Mouse (Mus musculus) heart, adult 11 months (tissue): ENCODE measurements around the gene Lat.
"Not testable (repeated sequence)": the region's sequence is repeated elsewhere in the genome, so short reads cannot be mapped to it uniquely, and the experiment has no call there.

ENCODE experiments used
- DNase-seq: peaks from one replicate; pipeline ENCODE4 v3.0.0; 2022

Lat gene

DNA sequence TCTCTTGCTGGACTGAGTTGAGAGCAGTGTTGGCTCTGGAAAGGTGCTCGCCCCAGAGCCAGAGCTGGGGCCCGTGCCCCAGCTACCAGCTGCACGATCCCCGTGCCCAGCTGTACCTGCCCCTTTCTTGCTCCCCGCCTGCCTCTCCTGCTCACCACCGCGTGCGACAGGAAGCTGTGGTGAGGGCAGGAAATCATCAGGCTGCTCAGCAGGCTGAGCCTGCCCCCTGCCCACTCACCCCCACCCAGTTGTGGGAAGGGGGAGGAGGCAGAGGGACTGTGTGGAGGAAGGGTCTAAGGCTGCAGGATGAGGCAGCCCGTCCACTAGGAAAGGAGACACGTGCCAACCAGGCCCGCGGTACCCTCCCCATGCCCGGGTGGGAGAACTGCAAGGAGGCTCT is at the start of gene Lat:
Lat (minus strand) TSS at position 178 of the 400 bp plus-strand sequence.
- DNase-seq: no peak

DNA sequence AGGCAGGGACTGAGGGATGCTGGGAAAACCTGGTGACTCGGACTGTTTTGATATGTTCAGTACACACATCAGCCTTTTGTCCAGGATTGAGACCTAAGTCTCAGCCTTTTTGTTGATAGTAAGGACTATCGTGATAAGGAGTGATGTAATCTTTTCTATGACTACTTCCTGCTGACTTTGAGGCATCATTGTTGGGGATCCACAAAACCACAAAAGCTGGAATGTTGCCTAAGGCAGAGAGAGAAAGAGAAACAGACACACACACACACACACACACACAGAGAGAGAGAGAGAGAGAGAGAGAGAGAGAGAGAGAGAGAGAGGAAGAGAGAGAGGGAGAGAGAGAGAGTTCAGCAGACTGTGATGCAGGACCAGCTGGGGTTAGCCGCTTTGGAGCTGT is 49.1 kb upstream of the Lat start:
- no peak for DNase-seq

DNA sequence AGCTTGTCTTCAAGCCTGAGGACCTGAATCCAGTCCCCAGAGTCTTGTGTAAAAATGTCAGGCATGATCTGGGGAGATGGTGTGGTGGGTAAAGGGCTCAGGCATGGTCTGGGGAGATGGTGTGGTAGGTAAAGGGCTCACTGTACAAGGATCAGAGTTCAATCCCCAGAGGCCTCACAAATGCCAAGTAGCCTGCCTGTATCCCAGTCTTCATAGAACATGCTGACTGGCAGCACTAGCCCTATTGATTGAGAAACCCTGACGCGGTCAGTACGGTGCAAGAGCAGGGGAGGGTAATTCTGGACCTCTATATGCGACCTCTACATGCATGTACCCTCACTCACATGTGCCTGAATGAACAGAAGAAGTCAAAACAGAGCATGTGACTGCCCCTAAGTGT is 48.2 kb upstream of the Lat start:
- DNase-seq: peak; percentile 86

- no peak for DNase-seq
Observed at GRCm38 (mm10) chr7:126417045-126417444, 47.7 kb upstream of the Lat start.

DNA sequence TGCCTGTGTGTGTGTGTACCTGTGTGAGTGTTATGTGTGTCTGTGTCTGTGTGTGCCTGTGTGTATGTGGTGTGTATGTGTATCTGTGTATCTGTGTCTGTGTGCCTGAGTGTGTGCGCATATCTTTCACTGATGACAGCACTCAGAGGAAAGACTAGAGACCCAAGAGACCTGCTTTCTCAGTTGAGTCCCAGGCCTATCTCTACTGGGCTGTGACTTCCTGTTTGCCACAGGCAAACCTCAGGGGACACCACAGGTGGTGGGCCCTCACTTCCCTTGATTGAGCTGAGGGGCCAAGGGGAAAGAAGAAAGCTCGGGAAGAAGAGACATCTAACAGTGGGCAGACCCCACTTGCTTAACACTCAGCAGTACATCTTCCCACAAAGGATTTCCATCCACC is 47.2 kb upstream of the Lat start:
- DNase-seq: peak; percentile 83

- no peak for DNase-seq
Observed at GRCm38 (mm10) chr7:126414725-126415124, 45.4 kb upstream of the Lat start, which contains the start of gene Cd19. Cd19 (minus strand) TSS chr7:126414889.

DNA sequence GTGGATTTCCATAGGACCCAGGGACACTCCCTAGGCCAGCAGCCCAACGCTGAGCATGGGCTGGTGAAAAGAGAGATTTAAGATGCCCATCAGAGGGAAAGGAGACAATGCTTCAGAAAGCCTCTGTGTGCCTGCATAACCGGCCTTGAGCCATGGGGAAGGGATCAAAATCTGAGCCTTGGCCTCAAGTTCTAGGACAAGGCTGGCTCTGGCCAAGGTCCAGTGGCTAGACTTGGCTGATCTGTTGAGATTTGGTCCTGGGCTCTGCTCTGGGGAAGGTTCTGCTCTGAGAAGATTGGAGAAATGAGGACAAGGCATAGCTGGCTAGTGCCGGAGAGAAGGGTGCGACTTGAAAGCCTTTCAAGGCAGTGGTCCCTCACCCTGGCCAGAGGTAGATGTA is 41.7 kb upstream of the Lat start:
- DNase-seq: no peak

- no peak for DNase-seq
Observed at GRCm38 (mm10) chr7:126408686-126409085, 39.3 kb upstream of the Lat start.

- not testable (repeated sequence) for DNase-seq
Observed at GRCm38 (mm10) chr7:126402518-126402917, 33.1 kb upstream of the Lat start.

DNA sequence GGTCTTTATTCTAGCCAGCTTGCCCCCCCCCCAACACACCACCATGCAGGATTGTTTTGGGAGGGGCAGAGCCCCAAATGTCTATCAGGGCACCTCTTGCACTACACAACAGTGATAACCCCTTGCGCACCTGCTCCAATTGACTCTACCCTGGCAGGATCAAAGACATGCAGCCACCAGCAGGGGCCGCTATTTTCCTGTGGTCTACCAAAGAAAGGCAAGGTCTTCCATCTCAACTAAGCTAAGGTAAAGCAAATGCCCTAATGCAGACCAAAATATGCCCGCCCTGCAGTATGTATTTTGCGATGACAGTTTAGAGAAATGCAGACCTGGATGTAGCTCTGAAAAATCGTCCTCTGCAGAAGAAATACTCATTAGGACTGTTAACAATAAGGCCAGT is 30.2 kb upstream of the Lat start:
- DNase-seq: peak; percentile 95

DNA sequence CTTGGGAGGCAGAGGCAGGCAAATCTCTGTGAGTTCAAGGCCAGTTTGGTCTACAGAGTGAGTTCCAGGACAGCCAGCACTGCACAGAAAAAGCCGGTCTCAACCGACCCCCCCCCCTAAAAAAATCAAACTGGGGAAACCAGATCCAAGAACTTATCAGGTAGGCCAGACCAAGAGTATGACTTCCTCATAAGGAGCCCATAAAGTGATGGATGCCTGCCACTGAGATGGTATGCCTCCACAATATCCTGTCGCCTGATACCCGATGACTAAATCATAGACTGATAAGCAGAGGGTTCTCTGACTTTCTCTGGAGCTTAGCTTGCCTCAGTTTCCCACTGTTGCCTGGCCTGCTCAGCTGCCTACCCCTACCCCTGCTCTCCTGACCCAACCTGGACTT is 28.5 kb upstream of the Lat start:
- no peak for DNase-seq

DNA sequence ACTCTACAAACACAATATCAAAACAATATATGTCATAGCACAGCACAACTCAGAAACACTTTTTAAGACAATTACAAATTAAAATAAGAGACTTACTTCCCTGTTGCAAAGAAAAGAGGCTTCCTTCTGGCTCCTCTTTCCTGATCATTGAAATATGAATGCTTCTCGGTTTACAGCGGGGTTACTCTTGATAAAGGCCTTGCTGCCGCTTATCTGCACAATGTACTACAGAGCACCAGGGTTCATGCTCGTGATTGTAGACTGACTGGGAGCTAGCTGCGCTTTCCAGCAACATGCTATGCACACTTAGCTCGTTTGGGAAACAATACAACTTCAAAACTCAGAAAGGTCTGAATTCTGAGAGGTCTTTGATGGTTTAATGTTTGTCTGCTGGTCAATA is 27.9 kb upstream of the Lat start:
- no peak for DNase-seq

GRCm38 (mm10) chr7:126396298-126397119 is 27.1 kb upstream of the Lat start, which contains the start of gene Nfatc2ip:
Nfatc2ip (minus strand) TSS chr7:126396737.
- DNase-seq: peak; percentile 100

GRCm38 (mm10) chr7:126392086-126392884 is 22.9 kb upstream of the Lat start:
- not testable (repeated sequence) for DNase-seq

DNA sequence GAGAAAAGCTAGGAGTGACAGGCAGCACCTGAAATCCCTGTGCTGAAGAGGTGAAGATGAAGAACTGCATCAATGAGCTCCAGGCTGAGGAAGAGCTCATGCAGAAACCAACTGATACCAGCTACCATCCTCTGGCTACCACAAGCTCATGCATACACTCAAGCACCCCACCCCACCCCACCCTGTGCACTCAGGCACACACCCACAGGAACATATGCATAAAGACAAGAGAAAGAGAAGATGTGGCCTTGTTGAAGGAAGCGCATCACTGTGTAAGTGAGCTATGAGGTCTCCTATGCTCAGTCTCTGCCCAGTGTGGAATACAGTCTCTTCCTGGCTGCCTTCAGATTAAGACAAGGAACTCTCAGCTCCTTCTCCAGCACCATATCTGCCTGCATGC is 18.8 kb upstream of the Lat start:
- no peak for DNase-seq

DNA sequence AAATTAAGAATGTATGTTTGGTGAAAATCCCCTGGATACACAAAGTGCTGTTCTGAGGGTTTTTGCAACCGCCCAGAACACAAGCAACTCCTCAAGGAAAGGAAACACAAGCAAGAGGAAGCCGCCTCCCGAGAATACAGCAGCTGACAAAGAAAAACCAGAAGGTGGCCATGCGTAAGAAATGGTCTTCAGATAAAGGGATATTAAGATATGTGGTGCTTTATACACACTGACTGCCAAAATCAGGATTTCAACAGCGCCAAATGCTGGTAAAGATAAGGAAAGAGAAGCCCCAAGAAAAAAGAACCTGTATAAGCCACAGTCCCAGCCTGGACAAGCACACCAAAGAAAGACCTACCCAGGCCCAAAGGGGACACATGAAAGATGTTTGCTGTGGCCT is 14.2 kb upstream of the Lat start:
- no peak for DNase-seq

- DNase-seq: peak; percentile 100
Observed at GRCm38 (mm10) chr7:126377278-126378158, 8.1 kb upstream of the Lat start, which contains the start of gene Spns1. Spns1 (minus strand) TSS chr7:126377450.

- DNase-seq: no peak
Observed at GRCm38 (mm10) chr7:126376903-126377277, 7.5 kb upstream of the Lat start.

- no peak for DNase-seq
Observed at GRCm38 (mm10) chr7:126375012-126375411, 5.6 kb upstream of the Lat start.

DNA sequence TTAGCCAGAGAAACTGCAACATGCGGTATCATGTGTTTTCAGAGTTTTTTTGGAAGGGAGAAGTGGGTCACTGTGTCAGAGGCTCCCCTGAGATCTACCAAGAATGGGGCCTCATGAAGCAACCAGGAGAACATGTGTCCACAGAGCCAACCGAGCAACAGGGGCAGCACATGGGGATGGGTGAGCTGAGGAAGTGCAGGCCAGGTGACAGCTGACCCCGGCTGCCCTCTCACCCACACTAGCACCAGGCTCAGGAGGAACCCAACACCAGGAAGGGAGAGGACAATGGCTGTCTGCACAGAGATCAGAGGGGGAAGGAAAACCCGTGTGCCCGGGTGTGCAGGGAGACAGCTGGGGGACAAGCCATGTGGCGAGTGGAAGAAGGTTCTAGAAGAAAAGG is 5.2 kb upstream of the Lat start:
- DNase-seq: no peak

GRCm38 (mm10) chr7:126373007-126373406 is 3.6 kb upstream of the Lat start:
- DNase-seq: no peak

DNA sequence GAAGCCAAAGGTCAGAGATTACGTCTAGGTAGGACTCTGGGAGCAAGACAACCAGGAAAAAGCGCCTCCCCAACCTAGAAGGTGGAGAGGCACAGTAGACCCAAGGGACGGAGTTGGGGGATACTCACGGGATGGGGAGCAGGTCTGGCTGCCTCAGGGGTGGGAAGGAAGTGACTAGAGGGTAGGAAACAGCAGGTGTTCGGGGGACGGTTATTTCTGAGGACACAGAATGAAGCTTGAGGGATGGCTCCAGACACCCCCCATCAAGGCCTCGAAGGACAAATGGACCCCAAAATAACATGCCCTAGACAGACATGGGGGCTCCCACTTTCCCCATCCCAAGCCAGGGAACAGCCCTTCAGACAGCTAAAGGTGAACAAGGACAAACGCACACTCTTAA is 1.0 kb downstream of the Lat start:
- no peak for DNase-seq

GRCm38 (mm10) chr7:126367636-126368035 is 1.7 kb downstream of the Lat start:
- no peak for DNase-seq
